Mouse (Mus musculus) kidney, embryonic 16.5 days (tissue): ENCODE results near the gene 2810021J22Rik. TPM values are rescaled to one million over a fixed set of nuclear protein-coding genes. Genes with fewer than 3 reads are reported as not detected.

Experiments used
- ATAC-seq: fragments of 200-750 bp; cut with Nextera tagmentation; 2 replicates; pipeline ENCODE4 v1.8.0; 2017; ENCODE audit warnings: moderate TSS enrichment; ENCODE audit not compliant: low FRiP score, low TSS enrichment
- H3K27ac ChIP-seq: fragments of 300-500 bp; sonication (generic); 2 replicates; pipeline ENCODE4 v1.5.1; 2014; ENCODE audit warnings: low read length
- H3K27me3 ChIP-seq: fragments of 300-500 bp; sonication (generic); 2 replicates; pipeline ENCODE4 v1.6.1; 2014; ENCODE audit warnings: low read length, control low read depth, mixed read lengths; ENCODE audit not compliant: insufficient read depth
- H3K36me3 ChIP-seq: fragments of 300-500 bp; sonication (generic); 2 replicates; pipeline ENCODE4 v1.6.1; 2014; ENCODE audit warnings: low read length, control low read depth, mixed read lengths; ENCODE audit not compliant: insufficient read depth
- H3K4me1 ChIP-seq: fragments of 300-500 bp; sonication (generic); 2 replicates; pipeline ENCODE4 v1.6.1; 2014; ENCODE audit warnings: low read length, control low read depth, mixed read lengths; ENCODE audit not compliant: insufficient read depth
- H3K4me2 ChIP-seq: fragments of 300-500 bp; sonication (generic); replicated peaks from 2 replicates; pipeline ENCODE4 v1.6.1; 2014; ENCODE audit warnings: low read depth, low read length
- H3K4me3 ChIP-seq: fragments of 300-500 bp; sonication (generic); 2 replicates; pipeline ENCODE4 v1.5.1; 2014; ENCODE audit warnings: mild to moderate bottlenecking, low read length
- H3K9ac ChIP-seq: fragments of 300-500 bp; sonication (generic); replicated peaks from 2 replicates; pipeline ENCODE4 v1.6.1; 2014; ENCODE audit warnings: low read length
- H3K9me3 ChIP-seq: fragments of 300-500 bp; sonication (generic); 2 replicates; pipeline ENCODE4 v1.6.1; 2016; ENCODE audit warnings: low read length, control low read depth
- WGBS: fragments of 180-500 bp; shearing (Covaris S2); extraction: QIAGEN DNeasy Blood & Tissue Kit; methylation state at CpG from one replicate; pipeline ENCODE4 v1.1.7; 2014; 5-methylcytosine and 5-hydroxymethylcytosine counted together
- polyA plus RNA-seq: library from polyadenylated mRNA; unstranded; fragments of >200 nt; fragmentation: Nextera tagmentation; extraction: Ambion mirVana; gene quantifications from 2 replicates; pipeline ENCODE4 v1.2.1, GENCODE M21; 2015

2810021J22Rik gene
- polyA plus RNA-seq, 1 experiment from 2014 or later, result 9.1 TPM

DNA sequence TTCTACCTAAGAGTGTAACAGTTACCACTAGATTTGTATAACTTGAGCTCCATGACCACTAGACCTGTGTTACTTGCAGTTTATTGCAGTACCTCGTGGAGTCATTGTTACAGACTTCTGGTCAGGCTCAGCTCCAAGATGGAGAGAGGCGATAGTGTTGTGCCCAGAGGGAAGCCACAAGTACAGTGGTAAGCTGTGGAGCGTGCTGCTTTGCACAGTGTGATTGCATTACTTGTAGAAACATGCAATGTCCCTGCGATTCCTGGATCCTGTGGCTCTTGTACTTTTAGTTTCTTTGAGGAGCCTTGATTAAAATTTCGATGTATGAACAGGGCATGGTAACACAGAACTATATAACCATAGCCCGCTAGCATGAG is 926 bp downstream of the 2810021J22Rik start:
- peaks cover 14% of the 10 kb centered on the region; the same call in 1 of the 2 replicates for H3K36me3 ChIP-seq
- H3K27ac ChIP-seq, result peak overlapping the region; percentile 87; the same call in 1 of the 2 replicates
- WGBS, result 72% methylated on average over 6 of the region's 6 CpGs
- no peaks in the 10 kb centered on the region for H3K9me3 ChIP-seq
- H3K27me3 ChIP-seq, result no peaks in the 10 kb centered on the region
- peak overlapping the region; percentile 55 for H3K4me2 ChIP-seq
- peaks cover 9% of the 10 kb centered on the region; the same call in 1 of the 2 replicates for H3K4me1 ChIP-seq
- H3K4me3 ChIP-seq, result peak overlapping the region; percentile 75
- ATAC-seq, result peak; percentile 57; the same call in 1 of the 2 replicates
- H3K9ac ChIP-seq, result peak overlapping the region; percentile 72

- WGBS, result 84% methylated on average over 4 of the region's 4 CpGs
- no peak for ATAC-seq
- H3K9me3 ChIP-seq, result no peaks in the 10 kb centered on the region
- H3K27me3 ChIP-seq, result no peaks in the 10 kb centered on the region
- H3K4me2 ChIP-seq, result no peak overlapping the region
- H3K27ac ChIP-seq, result no peak overlapping the region
- peaks cover 14% of the 10 kb centered on the region; the same call in 1 of the 2 replicates for H3K36me3 ChIP-seq
- H3K9ac ChIP-seq, result no peak overlapping the region
- H3K4me1 ChIP-seq, result peaks cover 9% of the 10 kb centered on the region; the same call in 1 of the 2 replicates
- H3K4me3 ChIP-seq, result no peak overlapping the region
Observed at GRCm38 (mm10) chr11:58870961-58871360, 3.9 kb downstream of the 2810021J22Rik start.

GRCm38 (mm10) chr11:58883756-58884155 is 16.7 kb downstream of the 2810021J22Rik start:
- WGBS, result 86% methylated on average over 8 of the region's 8 CpGs
- H3K4me3 ChIP-seq, result no peak overlapping the region
- H3K4me2 ChIP-seq, result no peak overlapping the region
- H3K36me3 ChIP-seq, result peaks cover 29% of the 10 kb centered on the region
- no peaks in the 10 kb centered on the region for H3K27me3 ChIP-seq
- no peaks in the 10 kb centered on the region for H3K9me3 ChIP-seq
- ATAC-seq, result no peak
- H3K4me1 ChIP-seq, result no peaks in the 10 kb centered on the region
- H3K27ac ChIP-seq, result no peak overlapping the region
- H3K9ac ChIP-seq, result no peak overlapping the region

- Histone ChIP-seq H3K36me3 (peaks cover 35% of the 10 kb centered on the region), H3K9ac (no peak overlapping the region), H3K4me2 (no peak overlapping the region), H3K27me3 (no peaks in the 10 kb centered on the region), H3K9me3 (no peaks in the 10 kb centered on the region), H3K4me3 (no peak overlapping the region), H3K4me1 (no peaks in the 10 kb centered on the region), H3K27ac (no peak overlapping the region)
- WGBS, result 83% methylated on average over 10 of the region's 10 CpGs
- no peak for ATAC-seq
Observed at GRCm38 (mm10) chr11:58890511-58890910, 23.5 kb downstream of the 2810021J22Rik start.

- H3K9me3 ChIP-seq, result no peaks in the 10 kb centered on the region
- H3K4me2 ChIP-seq, result no peak overlapping the region
- no peak for ATAC-seq
- H3K4me3 ChIP-seq, result no peak overlapping the region
- WGBS, result 72% methylated on average over 6 of the region's 6 CpGs
- no peak overlapping the region for H3K9ac ChIP-seq
- no peaks in the 10 kb centered on the region for H3K4me1 ChIP-seq
- H3K36me3 ChIP-seq, result peaks cover 44% of the 10 kb centered on the region
- H3K27ac ChIP-seq, result no peak overlapping the region
- H3K27me3 ChIP-seq, result no peaks in the 10 kb centered on the region
Observed at GRCm38 (mm10) chr11:58894456-58894855, 27.4 kb downstream of the 2810021J22Rik start.

DNA sequence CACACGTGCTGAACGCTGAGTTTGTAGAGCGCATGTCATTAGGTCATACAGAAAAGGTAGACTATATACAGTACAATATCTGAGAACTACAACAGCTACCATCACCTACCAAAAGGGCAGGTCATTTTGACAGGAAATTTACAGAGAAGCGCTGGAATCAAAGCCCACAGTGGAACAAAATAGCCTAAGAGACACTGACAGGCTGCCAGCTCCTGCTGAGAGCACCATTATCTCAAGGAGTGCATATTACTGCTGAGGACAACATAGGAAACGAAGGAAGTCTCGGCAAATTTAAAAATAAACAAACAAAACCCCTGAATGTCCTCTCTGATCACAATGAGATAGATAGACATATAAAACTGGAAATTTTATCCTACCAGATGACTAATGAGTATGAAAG is 30.5 kb downstream of the 2810021J22Rik start:
- Histone ChIP-seq H3K27me3 (no peaks in the 10 kb centered on the region), H3K4me3 (no peak overlapping the region), H3K9ac (no peak overlapping the region), H3K36me3 (peaks cover 39% of the 10 kb centered on the region), H3K9me3 (no peaks in the 10 kb centered on the region), H3K27ac (no peak overlapping the region), H3K4me2 (no peak overlapping the region), H3K4me1 (peaks cover 2% of the 10 kb centered on the region)
- 85% methylated on average over 6 of the region's 6 CpGs for WGBS
- ATAC-seq, result no peak

GRCm38 (mm10) chr11:58901080-58901479 is 34.1 kb downstream of the 2810021J22Rik start:
- peaks cover 30% of the 10 kb centered on the region; the same call in 1 of the 2 replicates for H3K36me3 ChIP-seq
- H3K27me3 ChIP-seq, result no peaks in the 10 kb centered on the region
- no peak overlapping the region for H3K27ac ChIP-seq
- H3K9ac ChIP-seq, result no peak overlapping the region
- ATAC-seq, result no peak
- no peak overlapping the region for H3K4me3 ChIP-seq
- peaks cover 12% of the 10 kb centered on the region for H3K4me1 ChIP-seq
- H3K9me3 ChIP-seq, result no peaks in the 10 kb centered on the region
- H3K4me2 ChIP-seq, result no peak overlapping the region

- peak within 1 kb of the TSS; percentile 90 for H3K4me2 ChIP-seq
- WGBS, result under 1% methylated on average over 40 of the region's 40 CpGs
- peak within 1 kb of the TSS; percentile 90 for H3K4me3 ChIP-seq
- H3K27ac ChIP-seq, result peak within 1 kb of the TSS; percentile 94
- H3K27me3 ChIP-seq, result no peaks in the 10 kb centered on the region
- no peaks in the 10 kb centered on the region for H3K9me3 ChIP-seq
- peaks cover 12% of the 10 kb centered on the region for H3K4me1 ChIP-seq
- peak within 1 kb of the TSS; percentile 92 for H3K9ac ChIP-seq
- peaks cover 25% of the 10 kb centered on the region; the same call in 1 of the 2 replicates for H3K36me3 ChIP-seq
- ATAC-seq, result peak; percentile 98
Observed at GRCm38 (mm10) chr11:58903511-58904409, 36.7 kb downstream of the 2810021J22Rik start, which contains the start of gene Zfp39. Gene Zfp39 (minus strand): TSS chr11:58904225.

DNA sequence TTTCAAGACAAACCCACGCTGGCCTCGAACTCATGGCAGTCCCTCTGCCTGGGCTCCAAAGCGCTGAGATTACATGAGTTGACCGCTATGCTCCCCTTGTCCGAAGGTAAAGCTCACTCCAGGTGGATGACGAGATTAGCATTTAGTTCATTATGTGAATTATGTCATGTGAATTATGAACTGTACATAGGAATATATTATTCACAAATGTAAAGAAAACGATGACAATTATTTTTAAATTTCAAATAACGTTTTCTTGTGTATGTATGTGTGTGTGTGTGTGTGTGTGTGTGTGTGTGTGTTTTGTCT is 37.3 kb downstream of the 2810021J22Rik start:
- H3K36me3 ChIP-seq, result peaks cover 21% of the 10 kb centered on the region; the same call in 1 of the 2 replicates
- H3K27ac ChIP-seq, result peak overlapping the region; percentile 61
- peak overlapping the region; percentile 70 for H3K9ac ChIP-seq
- peaks cover 12% of the 10 kb centered on the region for H3K4me1 ChIP-seq
- H3K4me2 ChIP-seq, result peak overlapping the region; percentile 90
- H3K27me3 ChIP-seq, result no peaks in the 10 kb centered on the region
- peak; percentile 5; the same call in 1 of the 2 replicates for ATAC-seq
- no peaks in the 10 kb centered on the region for H3K9me3 ChIP-seq
- whole genome bisulfite sequencing, result 2% methylated on average over 8 of the region's 8 CpGs
- peak overlapping the region; percentile 90 for H3K4me3 ChIP-seq

GRCm38 (mm10) chr11:58904838-58905237 is 37.8 kb downstream of the 2810021J22Rik start:
- ATAC-seq, result no peak
- Histone ChIP-seq H3K27ac (no peak overlapping the region), H3K27me3 (no peaks in the 10 kb centered on the region), H3K36me3 (peaks cover 19% of the 10 kb centered on the region; the same call in 1 of the 2 replicates), H3K9ac (no peak overlapping the region), H3K4me3 (no peak overlapping the region; the same call in 1 of the 2 replicates), H3K9me3 (no peaks in the 10 kb centered on the region), H3K4me1 (peaks cover 12% of the 10 kb centered on the region), H3K4me2 (peak overlapping the region; percentile 90; the same call in 1 of the 2 replicates)
- 56% methylated on average over 6 of the region's 6 CpGs for WGBS
